Mouse (Mus musculus): ENCODE measurements around the gene Polm. TPM values are rescaled to one million over a fixed set of nuclear protein-coding genes. Genes with fewer than 3 reads are reported as not detected.
"Not testable (repeated sequence)": the region's sequence is repeated elsewhere in the genome, so short reads cannot be mapped to it uniquely, and the experiment has no call there.

The Polm gene
- polyA plus RNA-seq, 1 experiment from 2014 or later: 7.8 TPM

- Histone ChIP-seq H3K9ac (no peak overlapping the region), H3K27ac (no peak overlapping the region), H3K36me3 (ENCODE audit: poor library complexity, severe bottlenecking) (peaks cover 48% of the 10 kb centered on the region), H3K27me3 (no peaks in the 10 kb centered on the region), H3K4me3 (no peak overlapping the region), H3K4me1 (no peaks in the 10 kb centered on the region), H3K9me3 (replicated peaks) (no peaks in the 10 kb centered on the region), H3K4me2 (no peak overlapping the region)
- WGBS: 90% methylated on average over 11 of the region's 11 CpGs
- ATAC-seq: no peak
These were observed 9.2 kb downstream of the Polm start for GRCm38 (mm10) chr11:5828509-5829191.

GRCm38 (mm10) chr11:5827931-5828330 lies 9.9 kb downstream of the Polm start:
- Histone ChIP-seq H3K9ac (no peak overlapping the region), H3K4me3 (no peak overlapping the region), H3K36me3 (ENCODE audit: poor library complexity, severe bottlenecking) (peaks cover 48% of the 10 kb centered on the region), H3K4me2 (no peak overlapping the region), H3K4me1 (no peaks in the 10 kb centered on the region), H3K9me3 (replicated peaks) (no peaks in the 10 kb centered on the region), H3K27ac (no peak overlapping the region), H3K27me3 (no peaks in the 10 kb centered on the region)
- 88% methylated on average over 5 of the region's 5 CpGs for WGBS
- no peak for ATAC-seq

GRCm38 (mm10) chr11:5825432-5825831 lies 12.4 kb downstream of the Polm start:
- Histone ChIP-seq H3K4me2 (no peak overlapping the region), H3K9me3 (replicated peaks) (no peaks in the 10 kb centered on the region), H3K4me1 (no peaks in the 10 kb centered on the region), H3K4me3 (no peak overlapping the region), H3K36me3 (ENCODE audit: poor library complexity, severe bottlenecking) (peaks cover 23% of the 10 kb centered on the region), H3K27ac (no peak overlapping the region), H3K9ac (no peak overlapping the region), H3K27me3 (no peaks in the 10 kb centered on the region)
- ATAC-seq: no peak

- H3K4me3 ChIP-seq: no peak overlapping the region
- H3K9ac ChIP-seq: no peak overlapping the region
- H3K9me3 ChIP-seq (replicated peaks): no peaks in the 10 kb centered on the region
- H3K4me1 ChIP-seq: no peaks in the 10 kb centered on the region
- no peak overlapping the region for H3K4me2 ChIP-seq
- no peaks in the 10 kb centered on the region for H3K27me3 ChIP-seq
- WGBS: 84% methylated on average over 2 of the region's 2 CpGs
- no peak for ATAC-seq
- no peaks in the 10 kb centered on the region for H3K36me3 ChIP-seq (ENCODE audit: poor library complexity, severe bottlenecking)
- no peak overlapping the region for H3K27ac ChIP-seq
These were observed 18.6 kb downstream of the Polm start for GRCm38 (mm10) chr11:5819223-5819622.

GRCm38 (mm10) chr11:5813381-5813780 lies 24.4 kb downstream of the Polm start:
- Histone ChIP-seq H3K36me3 (ENCODE audit: poor library complexity, severe bottlenecking) (no peaks in the 10 kb centered on the region), H3K4me3 (no peak overlapping the region), H3K4me1 (no peaks in the 10 kb centered on the region), H3K9me3 (replicated peaks) (peaks cover 5% of the 10 kb centered on the region; the same call in 1 of the 2 replicates), H3K27me3 (no peaks in the 10 kb centered on the region), H3K27ac (no peak overlapping the region), H3K4me2 (no peak overlapping the region), H3K9ac (no peak overlapping the region)
- 80% methylated on average over 10 of the region's 10 CpGs for WGBS
- no peak for ATAC-seq

- not testable (repeated sequence) for H3K9me3 ChIP-seq (replicated peaks); H3K36me3 ChIP-seq (ENCODE audit: poor library complexity, severe bottlenecking); H3K27me3 ChIP-seq; H3K9ac ChIP-seq; H3K4me2 ChIP-seq; H3K27ac ChIP-seq; ATAC-seq; H3K4me3 ChIP-seq; H3K4me1 ChIP-seq
- 93% methylated on average over 4 of the region's 4 CpGs for WGBS
These were observed 28.3 kb downstream of the Polm start for GRCm38 (mm10) chr11:5809487-5809886.

GRCm38 (mm10) chr11:5807956-5808355 lies 29.9 kb downstream of the Polm start:
- 85% methylated on average over 9 of the region's 9 CpGs for WGBS
- ATAC-seq: no peak
- H3K27me3 ChIP-seq: no peaks in the 10 kb centered on the region
- no peak overlapping the region for H3K4me3 ChIP-seq
- H3K9ac ChIP-seq: no peak overlapping the region
- H3K4me1 ChIP-seq: 0 out of 2 replicates have a peak, but pooled peaks cover 6% of the 10 kb centered on the region
- no peaks in the 10 kb centered on the region for H3K36me3 ChIP-seq (ENCODE audit: poor library complexity, severe bottlenecking)
- H3K4me2 ChIP-seq: no peak overlapping the region
- no peak overlapping the region for H3K27ac ChIP-seq
- no peaks in the 10 kb centered on the region for H3K9me3 ChIP-seq (replicated peaks)

GRCm38 (mm10) chr11:5805711-5806110 lies 32.1 kb downstream of the Polm start:
- no peak overlapping the region for H3K27ac ChIP-seq
- H3K4me3 ChIP-seq: no peak overlapping the region
- H3K27me3 ChIP-seq: no peaks in the 10 kb centered on the region
- 87% methylated on average over 3 of the region's 3 CpGs for WGBS
- H3K36me3 ChIP-seq (ENCODE audit: poor library complexity, severe bottlenecking): peaks cover 11% of the 10 kb centered on the region
- no peaks in the 10 kb centered on the region for H3K9me3 ChIP-seq (replicated peaks)
- H3K4me1 ChIP-seq: 0 out of 2 replicates have a peak, but pooled peaks cover 6% of the 10 kb centered on the region
- no peak overlapping the region for H3K9ac ChIP-seq
- no peak overlapping the region for H3K4me2 ChIP-seq
- ATAC-seq: no peak

GRCm38 (mm10) chr11:5804174-5804573 lies 33.6 kb downstream of the Polm start:
- no peak overlapping the region for H3K27ac ChIP-seq

GRCm38 (mm10) chr11:5803551-5803981 lies 34.2 kb downstream of the Polm start, which contains the start of gene Pgam2:
Pgam2 (minus strand) TSS chr11:5803733.
- peak; percentile 12; the same call in 1 of the 2 replicates for ATAC-seq
- H3K27ac ChIP-seq: no peak within 1 kb of the TSS
- no peak within 1 kb of the TSS for H3K4me3 ChIP-seq
- H3K27me3 ChIP-seq: no peaks in the 10 kb centered on the region
- no peak within 1 kb of the TSS for H3K9ac ChIP-seq
- peaks cover 33% of the 10 kb centered on the region for H3K36me3 ChIP-seq (ENCODE audit: poor library complexity, severe bottlenecking)
- H3K9me3 ChIP-seq (replicated peaks): no peaks in the 10 kb centered on the region
- 0 out of 2 replicates have a peak, but pooled peaks cover 6% of the 10 kb centered on the region for H3K4me1 ChIP-seq
- H3K4me2 ChIP-seq: no peak within 1 kb of the TSS
- WGBS: 51% methylated on average over 8 of the region's 8 CpGs

More at GRCm38 (mm10) chr11:5804174-5804573, 33.6 kb downstream of the Polm start:
- 73% methylated on average over 5 of the region's 5 CpGs for WGBS
- Histone ChIP-seq H3K4me3 (no peak overlapping the region), H3K27me3 (no peaks in the 10 kb centered on the region), H3K9ac (no peak overlapping the region), H3K36me3 (ENCODE audit: poor library complexity, severe bottlenecking) (peaks cover 27% of the 10 kb centered on the region), H3K9me3 (replicated peaks) (no peaks in the 10 kb centered on the region), H3K4me2 (no peak overlapping the region), H3K4me1 (0 out of 2 replicates have a peak, but pooled peaks cover 6% of the 10 kb centered on the region)
- ATAC-seq: no peak

- Histone ChIP-seq H3K9me3 (replicated peaks) (no peaks in the 10 kb centered on the region), H3K27me3 (no peaks in the 10 kb centered on the region), H3K4me3 (no peak overlapping the region), H3K9ac (no peak overlapping the region), H3K4me2 (no peak overlapping the region), H3K27ac (no peak overlapping the region), H3K36me3 (ENCODE audit: poor library complexity, severe bottlenecking) (peaks cover 41% of the 10 kb centered on the region), H3K4me1 (0 out of 2 replicates have a peak, but pooled peaks cover 6% of the 10 kb centered on the region)
- ATAC-seq: peak; percentile 20; the same call in 1 of the 2 replicates
- 75% methylated on average over 8 of the region's 8 CpGs for WGBS
These were observed 35.2 kb downstream of the Polm start for GRCm38 (mm10) chr11:5802457-5803217.

- no peaks in the 10 kb centered on the region for H3K9me3 ChIP-seq (replicated peaks)
- H3K27ac ChIP-seq: no peak overlapping the region
- no peaks in the 10 kb centered on the region for H3K27me3 ChIP-seq
- no peak overlapping the region for H3K9ac ChIP-seq
- WGBS: 77% methylated on average over 12 of the region's 12 CpGs
- H3K4me2 ChIP-seq: no peak overlapping the region
- H3K36me3 ChIP-seq (ENCODE audit: poor library complexity, severe bottlenecking): peaks cover 47% of the 10 kb centered on the region
- no peak overlapping the region for H3K4me3 ChIP-seq
- 0 out of 2 replicates have a peak, but pooled peaks cover 6% of the 10 kb centered on the region for H3K4me1 ChIP-seq
- ATAC-seq: 0 out of 2 replicates have a peak, but pooled peaks have one; percentile 11
These were observed 35.8 kb downstream of the Polm start for GRCm38 (mm10) chr11:5802005-5802404.
